9 mouse cellular contexts compared by ENCODE assay signal in genomic region chr14:122463080-122463691, GRCm38 (mm10). TPM values are rescaled to one million over a fixed set of nuclear protein-coding genes. Genes with fewer than 3 reads are reported as not detected.
DNase-seq lines count a peak whose midpoint lies in the region; ATAC-seq and TF ChIP-seq lines count a peak whose summit lies in the region.
"Had no signal": no experiment of that assay in that cellular context is flagged by ENCODE, and none has a peak within 500 bp of the region (broad histone marks: within the 10 kb centered on the region; RNA-seq: fewer than 3 reads in every experiment).

No protein-coding gene starts in this region.

- peaks cover 22% of the 10 kb centered on the region; the same call in 1 of the 2 replicates for H3K4me1 ChIP-seq in thymus, adult 2 months (replicated peaks; ENCODE audit: control insufficient read depth, insufficient read depth, low read length)
- H3K4me1 ChIP-seq in hindbrain, embryonic 13.5 days (replicated peaks), result peaks cover 24% of the 10 kb centered on the region
- H3K4me1 ChIP-seq in midbrain, embryonic 13.5 days (replicated peaks), result peaks cover 32% of the 10 kb centered on the region

- WGBS in thymus, adult 2 months, result 9% methylated on average over 40 of the region's 40 CpGs
- under 1% methylated on average over 40 of the region's 40 CpGs for WGBS in hindbrain, embryonic 13.5 days
- under 1% methylated on average over 34 of the region's 40 CpGs for WGBS in midbrain, embryonic 13.5 days

- no peak for ATAC-seq in hindbrain, embryonic 13.5 days (ENCODE audit: low FRiP score)
- no peak for ATAC-seq in midbrain, embryonic 13.5 days

- peak overlapping the region; percentile 82 for H3K9ac ChIP-seq in hindbrain, embryonic 13.5 days
- H3K9ac ChIP-seq in midbrain, embryonic 13.5 days (replicated peaks), result peak overlapping the region; percentile 80

- H3K27ac ChIP-seq in thymus, adult 2 months (ENCODE audit: control insufficient read depth, insufficient read depth, low read length), result no peak overlapping the region
- H3K27ac ChIP-seq in hindbrain, embryonic 13.5 days, result peak overlapping the region; percentile 92
- H3K27ac ChIP-seq in midbrain, embryonic 13.5 days, result peak overlapping the region; percentile 95

- no peaks in the 10 kb centered on the region for H3K36me3 ChIP-seq in thymus, adult 2 months (ENCODE audit: control insufficient read depth, insufficient read depth, low read length)
- H3K36me3 ChIP-seq in hindbrain, embryonic 13.5 days, result no peaks in the 10 kb centered on the region
- H3K36me3 ChIP-seq in midbrain, embryonic 13.5 days, result no peaks in the 10 kb centered on the region

- no peak for TF ChIP-seq CTCF in thymus, adult 2 months (IDR thresholded peaks at IDR 0.05; ENCODE audit: borderline replicate concordance, control insufficient read depth, extremely low read depth, insufficient read depth, low read length, poor library complexity)

- peak overlapping the region; percentile 27 for H3K4me3 ChIP-seq in thymus, adult 2 months (ENCODE audit: control insufficient read depth, insufficient read depth, low read length)
- H3K4me3 ChIP-seq in hindbrain, embryonic 13.5 days, result peak overlapping the region; percentile 54
- H3K4me3 ChIP-seq in midbrain, embryonic 13.5 days (replicated peaks), result peak overlapping the region; percentile 65

- peak; percentile 74 for DNase-seq in cerebellum, adult 11-12 months
- DNase-seq in cerebellum, postnatal 4 days (ENCODE audit: low spot score in 2 of 2), result no peak
- no peak for DNase-seq in thymus, adult 2 months
- no peak for DNase-seq in thymus, postnatal 14 days
- no peak for DNase-seq in thymus, postnatal 36 days
- no peak for DNase-seq in gastrocnemius, postnatal 10 days

- TF ChIP-seq POLR2A in thymus, adult 2 months (IDR thresholded peaks at IDR 0.05; ENCODE audit: control insufficient read depth, extremely low read depth, insufficient read depth, low read length, poor library complexity), result no peak

- H3K27me3 ChIP-seq in thymus, adult 2 months (ENCODE audit: control insufficient read depth, insufficient read depth, low read length), result peaks cover 23% of the 10 kb centered on the region
- peaks cover 81% of the 10 kb centered on the region for H3K27me3 ChIP-seq in hindbrain, embryonic 13.5 days
- H3K27me3 ChIP-seq in midbrain, embryonic 13.5 days, result peaks cover 83% of the 10 kb centered on the region

- H3K9me3 ChIP-seq in hindbrain, embryonic 13.5 days, result no peaks in the 10 kb centered on the region
- no peaks in the 10 kb centered on the region for H3K9me3 ChIP-seq in midbrain, embryonic 13.5 days

- peak overlapping the region; percentile 68 for H3K4me2 ChIP-seq in hindbrain, embryonic 13.5 days
- H3K4me2 ChIP-seq in midbrain, embryonic 13.5 days (replicated peaks), result peak overlapping the region; percentile 70

RNA-seq across cellular contexts. Expression of gene Zic5, which starts 2.3 kb away (rescaled TPM):
- not detected in 2 replicates for polyA plus RNA-seq in thymus, adult 2 months (2012; rRNA removed)
- 10.9 and 13.9 TPM in 2 replicates for polyA plus RNA-seq in hindbrain, embryonic 13.5 days (2015; fragmentation: Nextera tagmentation; extraction: Ambion mirVana)
- polyA plus RNA-seq in midbrain, embryonic 13.5 days (2015; fragmentation: Nextera tagmentation; extraction: Ambion mirVana), result 15.5 and 16.7 TPM in 2 replicates
- not detected for total RNA-seq in gastrocnemius, postnatal 10 days (2021)
- total RNA-seq: heart, adult 18-20 months had no signal

RNA-seq across cellular contexts. Expression of gene Zic2, which starts 12.0 kb away (rescaled TPM):
- not detected in 2 replicates for polyA plus RNA-seq in thymus, adult 2 months (2012; rRNA removed)
- polyA plus RNA-seq in hindbrain, embryonic 13.5 days (2015; fragmentation: Nextera tagmentation; extraction: Ambion mirVana), result 9.3 and 13.7 TPM in 2 replicates
- polyA plus RNA-seq in midbrain, embryonic 13.5 days (2015; fragmentation: Nextera tagmentation; extraction: Ambion mirVana), result 10.3 and 10.7 TPM in 2 replicates
- not detected for total RNA-seq in gastrocnemius, postnatal 10 days (2021)
- total RNA-seq: heart, adult 18-20 months had no signal

RNA-seq across cellular contexts. Expression of gene Gm5089, which starts 12.3 kb away (rescaled TPM):
- not detected in 2 replicates for polyA plus RNA-seq in thymus, adult 2 months (2012; rRNA removed)
- polyA plus RNA-seq in hindbrain, embryonic 13.5 days (2015; fragmentation: Nextera tagmentation; extraction: Ambion mirVana), result 1.8 and 3.0 TPM in 2 replicates
- 1.1 and 2.3 TPM in 2 replicates for polyA plus RNA-seq in midbrain, embryonic 13.5 days (2015; fragmentation: Nextera tagmentation; extraction: Ambion mirVana)
- not detected for total RNA-seq in gastrocnemius, postnatal 10 days (2021)
- total RNA-seq: heart, adult 18-20 months had no signal

RNA-seq across cellular contexts. Expression of gene Gm10837, which starts 27.2 kb away (rescaled TPM):
- not detected in 2 replicates for polyA plus RNA-seq in thymus, adult 2 months (2012; rRNA removed)
- 0.41 and 0.74 TPM in 2 replicates for polyA plus RNA-seq in hindbrain, embryonic 13.5 days (2015; fragmentation: Nextera tagmentation; extraction: Ambion mirVana)
- polyA plus RNA-seq in midbrain, embryonic 13.5 days (2015; fragmentation: Nextera tagmentation; extraction: Ambion mirVana), result 0.43 and 0.73 TPM in 2 replicates
- total RNA-seq in gastrocnemius, postnatal 10 days (2021), result not detected
- total RNA-seq: heart, adult 18-20 months had no signal

Comparison
In these comparisons a context has a peak if more than half of its experiments do, and no peak if none do; other contexts are left out.
1. RNA of gene Zic5, which starts 2.3 kb away (polyA plus RNA-seq): 15.5 to 16.7 TPM in midbrain, embryonic 13.5 days and 10.9 to 13.9 TPM in hindbrain, embryonic 13.5 days; not detected in thymus, adult 2 months; every median in the first group is over 10 times any median in the second.
2. RNA of gene Zic2, which starts 12.0 kb away (polyA plus RNA-seq): 9.3 to 13.7 TPM in hindbrain, embryonic 13.5 days and 10.3 to 10.7 TPM in midbrain, embryonic 13.5 days; not detected in thymus, adult 2 months; every median in the first group is over 10 times any median in the second.
3. Peak in every context shown above with its lines, with median percentiles within 50 percentile points of each other: H3K4me3 ChIP-seq.